Mouse (Mus musculus) stomach, postnatal 0 days (tissue): ENCODE measurements at regions not wholly inside any gene's neighbourhood (a gene's known extent, or its start where the extent isn't known, plus 50 kb on each side); places are given as distances from the start of the nearest gene placed in this dataset.

Experiments used
- ATAC-seq: fragments of 200-750 bp; cut with Nextera tagmentation; 2 replicates; pipeline ENCODE4 v1.8.0; 2017; ENCODE audit not compliant: low FRiP score, low TSS enrichment
- DNase-seq: peaks from one replicate; pipeline ENCODE4 v3.0.0-alpha.2; 2016; ENCODE audit warnings: low spot score
- H3K27ac ChIP-seq: fragments of 300-500 bp; sonication (generic); replicated peaks from 2 replicates; pipeline ENCODE4 v1.5.1; 2014; ENCODE audit warnings: mild to moderate bottlenecking, control low read depth
- H3K27me3 ChIP-seq: fragments of 300-500 bp; sonication (generic); 2 replicates; pipeline ENCODE4 v1.6.1; 2014; ENCODE audit warnings: low read length; ENCODE audit not compliant: control insufficient read depth, insufficient read depth
- H3K36me3 ChIP-seq: fragments of 300-500 bp; sonication (generic); 2 replicates; pipeline ENCODE4 v1.6.1; 2014; ENCODE audit warnings: low read length, mixed read lengths; ENCODE audit not compliant: control insufficient read depth, insufficient read depth
- H3K4me1 ChIP-seq: fragments of 300-500 bp; sonication (generic); replicated peaks from 2 replicates; pipeline ENCODE4 v1.6.1; 2014; ENCODE audit warnings: antibody characterized with exemption; ENCODE audit not compliant: control insufficient read depth, insufficient read depth
- H3K4me2 ChIP-seq: fragments of 300-500 bp; sonication (generic); replicated peaks from 2 replicates; pipeline ENCODE4 v1.6.1; 2014; ENCODE audit warnings: low read depth, mild to moderate bottlenecking, control low read depth, moderate library complexity
- H3K4me3 ChIP-seq: fragments of 300-500 bp; sonication (generic); 2 replicates; pipeline ENCODE4 v1.5.1; 2014; ENCODE audit warnings: low read depth, low read length, control low read depth
- H3K9ac ChIP-seq: fragments of 300-500 bp; sonication (generic); 2 replicates; pipeline ENCODE4 v1.6.1; 2014; ENCODE audit warnings: mild to moderate bottlenecking, low read length, control low read depth, mixed read lengths
- H3K9me3 ChIP-seq: fragments of 300-500 bp; sonication (generic); 2 replicates; pipeline ENCODE4 v1.6.1; 2016; ENCODE audit warnings: low read length; ENCODE audit not compliant: control insufficient read depth
- CTCF ChIP-seq: IDR thresholded peaks from 2 replicates; pipeline ENCODE4 v1.5.1; 2016; ENCODE audit warnings: antibody characterized with exemption, low read depth, mild to moderate bottlenecking, moderate library complexity
- EP300 ChIP-seq: optimal IDR thresholded peaks from 2 replicates; pipeline ENCODE3; 2016; ENCODE audit warnings: antibody characterized with exemption
- WGBS: fragments of 180-500 bp; shearing (Covaris S2); extraction: QIAGEN DNeasy Blood & Tissue Kit; methylation state at CpG from one replicate; pipeline ENCODE4 v1.1.7; 2014; 5-methylcytosine and 5-hydroxymethylcytosine counted together

DNA sequence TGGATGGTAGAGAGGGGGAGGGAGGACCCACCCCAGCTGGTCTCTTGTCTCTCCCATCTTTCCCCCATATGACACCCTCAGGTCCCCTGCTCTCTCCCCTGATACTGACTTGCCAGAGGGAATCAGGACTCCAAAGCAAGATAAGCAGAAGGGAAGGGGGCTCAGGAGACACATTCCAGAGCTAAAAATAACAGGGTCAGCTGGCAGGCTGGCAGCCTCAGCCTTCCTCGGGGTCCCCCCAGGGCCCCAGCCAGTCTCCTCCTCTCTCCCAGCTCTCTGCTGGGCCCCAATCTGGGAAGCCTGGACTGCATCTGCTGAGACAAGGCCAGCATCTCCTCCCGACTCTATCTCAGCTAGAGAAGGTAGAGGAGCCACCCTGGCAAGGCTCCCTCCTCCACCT lies 66.4 kb downstream of the Irf2bpl start:
- Histone ChIP-seq H3K9me3 (no peaks in the 10 kb centered on the region), H3K4me1 (0 out of 2 replicates have a peak, but pooled peaks cover 3% of the 10 kb centered on the region), H3K27me3 (no peaks in the 10 kb centered on the region), H3K36me3 (no peaks in the 10 kb centered on the region), H3K4me3 (no peak overlapping the region), H3K9ac (peak overlapping the region; percentile 31; the same call in 1 of the 2 replicates), H3K27ac (no peak overlapping the region), H3K4me2 (no peak overlapping the region)
- DNase-seq (no peak), ATAC-seq (no peak)
- TF ChIP-seq CTCF: no peak
- no peak for TF ChIP-seq EP300
- WGBS: 31% methylated on average over 2 of the region's 2 CpGs

GRCm38 (mm10) chr12:86816702-86817610 lies 67.6 kb downstream of the Irf2bpl start:
- TF ChIP-seq EP300 (no peak), CTCF (no peak)
- 56% methylated on average over 11 of the region's 11 CpGs for WGBS
- no peak for ATAC-seq
- Histone ChIP-seq H3K4me2 (no peak overlapping the region), H3K9ac (no peak overlapping the region), H3K27ac (0 out of 2 replicates have a peak overlapping the region, but pooled peaks have one; percentile 24), H3K36me3 (no peaks in the 10 kb centered on the region), H3K4me1 (0 out of 2 replicates have a peak, but pooled peaks cover 3% of the 10 kb centered on the region), H3K4me3 (no peak overlapping the region), H3K9me3 (no peaks in the 10 kb centered on the region), H3K27me3 (no peaks in the 10 kb centered on the region)
- DNase-seq: no peak

GRCm38 (mm10) chr12:86816171-86816701 lies 68.4 kb downstream of the Irf2bpl start:
- H3K9ac ChIP-seq: no peak overlapping the region
- no peaks in the 10 kb centered on the region for H3K36me3 ChIP-seq
- H3K4me1 ChIP-seq: 0 out of 2 replicates have a peak, but pooled peaks cover 3% of the 10 kb centered on the region
- no peak for TF ChIP-seq CTCF
- DNase-seq (no peak), ATAC-seq (peak; percentile 47; the same call in 1 of the 2 replicates)
- H3K9me3 ChIP-seq: no peaks in the 10 kb centered on the region
- no peak overlapping the region for H3K27ac ChIP-seq
- H3K27me3 ChIP-seq: no peaks in the 10 kb centered on the region
- WGBS: 22% methylated on average over 6 of the region's 6 CpGs
- H3K4me2 ChIP-seq: no peak overlapping the region
- H3K4me3 ChIP-seq: no peak overlapping the region

- H3K9me3 ChIP-seq: no peaks in the 10 kb centered on the region
- TF ChIP-seq EP300 (no peak), CTCF (no peak)
- 92% methylated on average over 7 of the region's 7 CpGs for WGBS
- H3K27me3 ChIP-seq: no peaks in the 10 kb centered on the region
- DNase-seq (no peak), ATAC-seq (no peak)
- no peak overlapping the region for H3K27ac ChIP-seq
- H3K36me3 ChIP-seq: no peaks in the 10 kb centered on the region
- no peak overlapping the region for H3K4me3 ChIP-seq
- peaks cover 6% of the 10 kb centered on the region; the same call in 1 of the 2 replicates for H3K4me1 ChIP-seq
- H3K9ac ChIP-seq: no peak overlapping the region
- no peak overlapping the region for H3K4me2 ChIP-seq
Measured at GRCm38 (mm10) chr12:86814740-86815139, 69.9 kb downstream of the Irf2bpl start.
